Mouse (Mus musculus) forebrain, embryonic 13.5 days (tissue): ENCODE measurements at regions not wholly inside any gene's neighbourhood (a gene's known extent, or its start where the extent isn't known, plus 50 kb on each side); places are given as distances from the start of the nearest gene placed in this dataset.

Experiments used
- ATAC-seq: fragments of 200-750 bp; cut with Nextera tagmentation; 2 replicates; pipeline ENCODE4 v1.8.0; 2017
- H3K27ac ChIP-seq: fragments of 300-500 bp; sonication (generic); 2 replicates; pipeline ENCODE4 v1.5.1; 2015; ENCODE audit warnings: inconsistent platforms, mild to moderate bottlenecking, moderate library complexity
- H3K27me3 ChIP-seq: fragments of 300-500 bp; sonication (generic); 2 replicates; pipeline ENCODE4 v1.6.1; 2015; ENCODE audit warnings: mild to moderate bottlenecking, inconsistent platforms
- H3K36me3 ChIP-seq: fragments of 300-500 bp; sonication (generic); 2 replicates; pipeline ENCODE4 v1.6.1; 2015; ENCODE audit warnings: mild to moderate bottlenecking, inconsistent platforms; ENCODE audit not compliant: poor library complexity, severe bottlenecking
- H3K4me1 ChIP-seq: fragments of 300-500 bp; sonication (generic); 2 replicates; pipeline ENCODE4 v1.6.1; 2015; ENCODE audit warnings: inconsistent platforms
- H3K4me2 ChIP-seq: fragments of 300-500 bp; sonication (generic); 2 replicates; pipeline ENCODE4 v1.6.1; 2015; ENCODE audit warnings: inconsistent platforms, mild to moderate bottlenecking, moderate library complexity
- H3K4me3 ChIP-seq: fragments of 300-500 bp; sonication (generic); 2 replicates; pipeline ENCODE4 v1.5.1; 2015; ENCODE audit warnings: mild to moderate bottlenecking, inconsistent platforms
- H3K9ac ChIP-seq: fragments of 300-500 bp; sonication (generic); 2 replicates; pipeline ENCODE4 v1.6.1; 2015; ENCODE audit warnings: mild to moderate bottlenecking, inconsistent platforms
- H3K9me3 ChIP-seq: fragments of 300-500 bp; sonication (generic); replicated peaks from 2 replicates; pipeline ENCODE4 v1.6.1; 2016; ENCODE audit warnings: inconsistent platforms
- WGBS: fragments of 180-500 bp; shearing (Covaris S2); methylation state at CpG from one replicate; pipeline ENCODE4 v1.1.7; 2015; 5-methylcytosine and 5-hydroxymethylcytosine counted together

GRCm38 (mm10) chr6:31211091-31211490 lies 187.4 kb upstream of the Mkln1 start:
- Histone ChIP-seq H3K27ac (no peak overlapping the region), H3K9ac (no peak overlapping the region), H3K9me3 (no peaks in the 10 kb centered on the region), H3K4me3 (no peak overlapping the region), H3K4me1 (no peaks in the 10 kb centered on the region), H3K36me3 (no peaks in the 10 kb centered on the region), H3K27me3 (peaks cover 25% of the 10 kb centered on the region), H3K4me2 (no peak overlapping the region)
- 89% methylated on average over 4 of the region's 4 CpGs for WGBS
- no peak for ATAC-seq

DNA sequence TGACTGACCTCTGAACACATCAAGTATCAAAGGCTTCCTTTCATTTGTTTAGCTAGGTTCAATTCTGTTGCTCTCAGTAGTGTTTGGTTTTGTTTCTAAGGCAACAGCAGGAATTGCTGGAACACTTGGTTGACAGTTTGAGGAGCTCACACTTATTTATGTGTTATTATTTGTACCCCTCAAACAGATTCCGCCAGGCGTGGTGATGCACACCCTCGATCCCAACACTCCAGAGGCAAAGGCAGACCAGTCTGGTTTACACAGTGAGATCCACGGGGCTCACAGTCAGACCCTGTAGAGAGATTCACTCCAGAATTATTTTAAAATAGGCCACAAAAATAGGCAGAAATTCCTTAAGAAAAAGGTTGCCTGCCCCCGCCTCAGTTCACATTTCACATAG lies 186.9 kb upstream of the Mkln1 start:
- no peaks in the 10 kb centered on the region for H3K9me3 ChIP-seq
- H3K9ac ChIP-seq = no peak overlapping the region
- no peaks in the 10 kb centered on the region for H3K36me3 ChIP-seq
- 0 out of 2 replicates have a peak, but pooled peaks cover 3% of the 10 kb centered on the region for H3K4me1 ChIP-seq
- no peak overlapping the region for H3K4me3 ChIP-seq
- no peak for ATAC-seq
- no peak overlapping the region for H3K27ac ChIP-seq
- H3K27me3 ChIP-seq = peaks cover 26% of the 10 kb centered on the region
- no peak overlapping the region for H3K4me2 ChIP-seq
- WGBS = 76% methylated on average over 5 of the region's 5 CpGs

DNA sequence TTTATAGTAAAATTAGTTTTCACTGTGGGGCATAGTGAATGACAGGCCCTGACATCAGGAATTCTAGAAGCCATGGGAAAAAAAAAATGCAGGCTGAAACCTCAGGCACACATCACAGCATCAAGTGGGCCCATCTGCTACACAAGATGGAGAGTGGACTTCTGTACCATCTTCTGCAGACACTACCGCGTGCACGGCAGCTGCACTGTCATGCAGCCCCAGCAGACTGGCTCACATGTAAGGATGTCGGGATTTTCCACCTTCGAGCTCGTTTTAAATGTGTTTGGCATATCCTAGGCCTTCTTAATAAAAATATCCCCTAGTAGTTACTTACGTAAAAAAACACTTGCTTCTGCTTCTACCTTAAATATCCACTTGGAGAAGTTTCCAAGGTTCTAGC lies 186.5 kb upstream of the Mkln1 start:
- no peaks in the 10 kb centered on the region for H3K9me3 ChIP-seq
- H3K27me3 ChIP-seq = peaks cover 30% of the 10 kb centered on the region
- H3K4me3 ChIP-seq = no peak overlapping the region
- H3K36me3 ChIP-seq = no peaks in the 10 kb centered on the region
- no peak overlapping the region for H3K4me2 ChIP-seq
- no peak overlapping the region for H3K27ac ChIP-seq
- ATAC-seq = no peak
- H3K9ac ChIP-seq = no peak overlapping the region
- H3K4me1 ChIP-seq = peaks cover 8% of the 10 kb centered on the region
- WGBS = 86% methylated on average over 7 of the region's 7 CpGs

GRCm38 (mm10) chr6:31212694-31213093 lies 185.8 kb upstream of the Mkln1 start:
- WGBS = 81% methylated on average over 13 of the region's 13 CpGs
- Histone ChIP-seq H3K27me3 (peaks cover 34% of the 10 kb centered on the region), H3K9me3 (no peaks in the 10 kb centered on the region), H3K4me2 (no peak overlapping the region), H3K36me3 (no peaks in the 10 kb centered on the region), H3K27ac (no peak overlapping the region), H3K4me1 (peaks cover 12% of the 10 kb centered on the region), H3K9ac (no peak overlapping the region), H3K4me3 (no peak overlapping the region)
- ATAC-seq = no peak

DNA sequence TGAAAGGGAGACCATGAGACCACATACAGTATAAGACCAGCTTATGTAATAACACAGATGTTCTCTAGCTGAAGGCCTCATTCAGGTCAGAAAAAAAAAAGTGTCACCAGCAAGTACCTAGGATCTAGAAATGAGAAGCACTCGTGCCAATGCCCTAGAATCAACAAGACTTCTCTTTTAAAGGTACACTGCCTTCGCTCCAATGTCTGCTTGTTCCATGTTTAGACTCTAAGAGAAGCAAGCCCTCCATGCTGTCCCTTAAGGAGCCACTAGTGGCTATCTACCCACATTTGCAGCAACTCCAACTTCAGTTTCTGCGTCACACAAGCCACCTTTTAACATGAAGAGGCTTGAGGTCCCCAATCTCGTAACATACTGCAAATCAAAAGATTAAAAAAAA lies 185.4 kb upstream of the Mkln1 start:
- no peak overlapping the region for H3K27ac ChIP-seq
- no peak overlapping the region for H3K9ac ChIP-seq
- H3K27me3 ChIP-seq = peaks cover 39% of the 10 kb centered on the region
- H3K4me3 ChIP-seq = no peak overlapping the region
- no peak for ATAC-seq
- H3K4me1 ChIP-seq = peaks cover 16% of the 10 kb centered on the region
- H3K36me3 ChIP-seq = no peaks in the 10 kb centered on the region
- WGBS = 83% methylated on average over 4 of the region's 4 CpGs
- H3K9me3 ChIP-seq = no peaks in the 10 kb centered on the region
- no peak overlapping the region for H3K4me2 ChIP-seq

- no peak; the same call in 1 of the 2 replicates for ATAC-seq
- peaks cover 35% of the 10 kb centered on the region for H3K4me1 ChIP-seq
- no peak overlapping the region for H3K27ac ChIP-seq
- 74% methylated on average over 8 of the region's 8 CpGs for WGBS
- H3K9me3 ChIP-seq = no peaks in the 10 kb centered on the region
- peak overlapping the region; percentile 69; the same call in 1 of the 2 replicates for H3K9ac ChIP-seq
- no peaks in the 10 kb centered on the region for H3K36me3 ChIP-seq
- peak overlapping the region; percentile 71 for H3K4me3 ChIP-seq
- H3K4me2 ChIP-seq = peak overlapping the region; percentile 100
- H3K27me3 ChIP-seq = peaks cover 64% of the 10 kb centered on the region
Observed at GRCm38 (mm10) chr6:31215661-31216060, 182.9 kb upstream of the Mkln1 start.

DNA sequence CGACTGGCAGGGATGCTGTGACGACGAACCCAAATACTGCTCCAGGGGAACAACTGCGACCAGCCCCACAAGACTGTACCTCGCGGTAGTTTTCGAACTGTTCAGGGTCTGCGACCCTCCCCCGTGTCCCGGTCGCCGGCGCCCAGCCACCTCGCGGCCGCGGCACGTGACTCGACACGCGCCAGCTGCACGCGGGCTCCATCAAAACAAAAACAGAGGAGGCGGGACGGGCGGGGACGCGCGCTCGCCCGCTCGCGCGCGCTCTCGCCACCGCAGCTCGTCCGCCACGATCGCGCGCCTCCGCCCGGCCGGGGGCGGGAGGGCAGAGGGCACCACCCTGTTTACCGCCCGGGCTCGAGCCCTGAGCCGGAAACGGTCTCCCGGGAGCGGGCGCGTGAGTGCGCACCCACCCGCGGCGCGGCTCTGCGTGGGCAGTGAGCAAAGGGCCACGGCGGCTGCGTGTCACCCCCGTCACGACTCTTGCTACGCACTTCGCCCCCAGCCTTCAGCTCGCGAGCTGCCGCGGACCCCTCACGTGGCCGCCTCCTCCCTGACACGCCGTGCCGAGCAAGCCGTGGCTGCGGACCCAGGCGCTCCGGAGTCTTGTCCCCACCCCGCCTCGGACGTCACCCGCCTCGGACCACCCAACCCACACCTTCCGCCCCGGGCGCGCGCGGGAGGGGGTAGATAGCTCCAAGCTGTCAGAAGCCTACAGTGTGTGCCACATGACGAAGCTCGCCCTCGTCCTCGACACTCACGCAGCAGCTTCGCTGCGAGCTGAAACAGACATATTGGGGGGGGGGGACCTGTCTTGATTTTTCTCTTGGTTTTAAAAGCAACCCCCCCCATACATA lies 182.1 kb upstream of the Mkln1 start:
- H3K9ac ChIP-seq = peak overlapping the region; percentile 69
- peak overlapping the region; percentile 71 for H3K4me3 ChIP-seq
- H3K27me3 ChIP-seq = peaks cover 72% of the 10 kb centered on the region
- H3K4me2 ChIP-seq = peak overlapping the region; percentile 100
- WGBS = under 1% methylated on average over 94 of the region's 100 CpGs
- peaks cover 42% of the 10 kb centered on the region for H3K4me1 ChIP-seq
- H3K9me3 ChIP-seq = no peaks in the 10 kb centered on the region
- no peaks in the 10 kb centered on the region for H3K36me3 ChIP-seq
- H3K27ac ChIP-seq = no peak overlapping the region
- peak; percentile 79 for ATAC-seq

- Histone ChIP-seq H3K27ac (no peak overlapping the region), H3K36me3 (no peaks in the 10 kb centered on the region), H3K9ac (peak overlapping the region; percentile 69), H3K4me1 (peaks cover 46% of the 10 kb centered on the region), H3K27me3 (peaks cover 73% of the 10 kb centered on the region), H3K4me2 (peak overlapping the region; percentile 100), H3K9me3 (no peaks in the 10 kb centered on the region), H3K4me3 (peak overlapping the region; percentile 71)
- 0% methylated on average over 20 of the region's 20 CpGs for WGBS
- peak; percentile 25; the same call in 1 of the 2 replicates for ATAC-seq
Observed at GRCm38 (mm10) chr6:31217060-31217541, 181.4 kb upstream of the Mkln1 start.

DNA sequence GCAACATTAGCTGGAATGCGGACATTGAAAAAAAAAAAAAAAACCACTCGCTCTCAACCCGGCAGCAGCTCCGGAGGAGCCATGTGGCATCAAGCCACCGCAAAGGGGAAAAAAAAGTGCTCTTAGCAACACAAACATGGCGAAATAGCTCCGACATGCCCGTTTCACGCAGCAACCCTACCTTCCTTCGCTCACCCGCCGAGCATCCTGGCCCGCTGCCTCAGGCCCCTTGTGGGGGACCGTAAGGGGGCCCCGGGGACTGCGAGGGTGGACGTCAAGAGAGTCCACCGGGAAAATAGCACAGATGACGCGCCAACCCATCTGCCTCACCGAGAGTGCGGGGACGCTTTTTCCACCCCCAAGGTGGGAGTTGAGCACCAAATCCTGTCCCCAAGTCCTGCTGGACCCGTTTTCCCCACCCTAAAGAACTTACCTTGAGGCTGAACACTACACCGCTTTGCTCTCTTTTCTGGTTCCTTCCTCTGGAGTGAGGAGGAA lies 180.8 kb upstream of the Mkln1 start:
- H3K4me3 ChIP-seq = peak overlapping the region; percentile 71
- no peaks in the 10 kb centered on the region for H3K36me3 ChIP-seq
- no peaks in the 10 kb centered on the region for H3K9me3 ChIP-seq
- 0 out of 2 replicates have a peak, but pooled peaks have one; percentile 3 for ATAC-seq
- peak overlapping the region; percentile 58 for H3K9ac ChIP-seq
- peak overlapping the region; percentile 100 for H3K4me2 ChIP-seq
- H3K27ac ChIP-seq = no peak overlapping the region
- peaks cover 73% of the 10 kb centered on the region for H3K27me3 ChIP-seq
- H3K4me1 ChIP-seq = peaks cover 46% of the 10 kb centered on the region
- under 1% methylated on average over 24 of the region's 25 CpGs for WGBS

DNA sequence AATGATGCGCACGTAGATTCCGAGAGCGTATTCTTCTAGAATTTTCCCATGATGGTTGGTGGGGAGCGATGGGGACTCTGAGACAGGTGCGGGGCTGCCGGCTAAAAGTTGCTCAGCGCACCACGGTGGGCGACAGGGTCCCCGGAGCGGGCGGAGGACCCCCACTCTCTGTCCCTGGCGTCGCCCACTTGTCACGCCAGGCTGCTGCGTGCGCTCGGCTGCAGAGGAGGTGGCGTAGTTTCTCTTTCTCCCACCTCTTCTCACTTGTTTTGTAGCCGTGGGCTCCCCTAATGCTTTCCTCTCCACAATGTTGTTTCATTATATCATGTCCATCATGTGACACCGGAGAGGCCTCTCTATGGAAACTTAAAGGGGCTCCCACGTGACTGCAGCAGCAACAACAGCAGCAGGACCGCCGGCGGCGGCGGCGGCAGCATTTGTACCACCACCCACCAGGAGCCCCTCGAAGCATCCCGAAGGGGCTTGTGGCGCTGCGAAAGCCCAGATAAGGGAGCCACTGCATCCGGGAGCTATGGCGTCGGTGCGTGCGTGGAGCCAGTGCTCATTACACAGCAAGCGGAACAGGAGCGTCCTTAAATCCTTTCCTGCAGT lies 180.3 kb upstream of the Mkln1 start:
- H3K27me3 ChIP-seq = peaks cover 71% of the 10 kb centered on the region
- H3K9me3 ChIP-seq = no peaks in the 10 kb centered on the region
- no peak overlapping the region for H3K27ac ChIP-seq
- ATAC-seq = 0 out of 2 replicates have a peak, but pooled peaks have one; percentile 14
- peak overlapping the region; percentile 71 for H3K4me3 ChIP-seq
- H3K36me3 ChIP-seq = no peaks in the 10 kb centered on the region
- peaks cover 46% of the 10 kb centered on the region for H3K4me1 ChIP-seq
- H3K4me2 ChIP-seq = peak overlapping the region; percentile 100
- under 1% methylated on average over 40 of the region's 40 CpGs for WGBS
- peak overlapping the region; percentile 49; the same call in 1 of the 2 replicates for H3K9ac ChIP-seq

GRCm38 (mm10) chr6:31218880-31219279 lies 179.7 kb upstream of the Mkln1 start:
- Histone ChIP-seq H3K9me3 (no peaks in the 10 kb centered on the region), H3K27ac (no peak overlapping the region), H3K27me3 (peaks cover 72% of the 10 kb centered on the region), H3K4me2 (peak overlapping the region; percentile 100), H3K4me1 (peaks cover 46% of the 10 kb centered on the region), H3K36me3 (no peaks in the 10 kb centered on the region), H3K4me3 (peak overlapping the region; percentile 71), H3K9ac (0 out of 2 replicates have a peak overlapping the region, but pooled peaks have one; percentile 49)
- 31% methylated on average over 8 of the region's 8 CpGs for WGBS
- ATAC-seq = no peak

DNA sequence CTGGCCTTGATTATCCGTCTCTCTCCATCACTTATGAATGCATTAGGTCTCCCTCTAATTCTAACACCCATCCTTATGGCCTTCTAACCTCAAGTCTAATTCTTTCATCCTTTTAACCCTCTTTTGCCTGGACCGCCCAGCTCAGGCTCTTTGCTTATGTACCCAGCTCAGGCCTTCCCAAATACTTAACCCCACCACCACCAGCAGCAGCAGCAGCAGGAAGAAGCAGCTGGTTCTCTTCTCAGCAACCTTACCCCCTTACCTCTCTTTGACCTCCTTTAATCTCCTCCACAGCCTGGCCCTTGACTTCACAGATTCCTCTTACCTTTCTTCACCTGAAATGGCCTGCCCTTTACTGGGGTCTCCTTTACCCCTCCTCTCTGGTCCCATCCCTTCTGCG lies 178.8 kb upstream of the Mkln1 start:
- Histone ChIP-seq H3K4me2 (peak overlapping the region; percentile 64), H3K27ac (no peak overlapping the region), H3K4me1 (peaks cover 46% of the 10 kb centered on the region), H3K4me3 (peak overlapping the region; percentile 34), H3K9me3 (no peaks in the 10 kb centered on the region), H3K27me3 (peaks cover 69% of the 10 kb centered on the region), H3K36me3 (no peaks in the 10 kb centered on the region), H3K9ac (no peak overlapping the region)
- WGBS = 20% methylated on average over 3 of the region's 3 CpGs
- no peak for ATAC-seq
